23 mouse cellular contexts compared by ENCODE assay signal in the genomic region with DNA sequence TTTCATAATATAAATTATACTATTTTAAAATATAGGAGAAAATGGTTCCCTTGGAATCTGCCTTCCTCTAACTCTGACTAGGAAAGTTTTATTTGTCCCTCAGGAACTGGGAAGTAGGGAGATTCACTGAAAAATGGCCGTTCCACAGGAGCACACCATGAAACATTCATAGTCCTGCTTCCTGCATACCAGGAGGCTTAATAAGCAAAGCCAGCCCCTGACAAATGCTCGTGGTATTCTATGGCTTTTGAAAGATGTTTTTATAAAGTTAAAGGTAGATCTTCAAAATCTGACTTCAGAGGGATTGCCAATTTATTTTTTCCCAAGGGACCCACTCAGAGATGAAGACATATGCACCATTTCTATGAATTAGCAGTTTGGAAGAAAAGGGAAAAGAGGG.
"Had no signal": no experiment of that assay in that cellular context is flagged by ENCODE, and none has a peak within 500 bp of the region (broad histone marks: within the 10 kb centered on the region; RNA-seq: fewer than 3 reads in every experiment).

No protein-coding gene starts in this region.

- H3K4me3 ChIP-seq: gastrocnemius, adult 2 months; heart, adult 2 months; heart, embryonic 13.5 days; heart, embryonic 15.5 days; hindbrain, embryonic 13.5 days; hindbrain, embryonic 15.5 days; kidney, embryonic 15.5 days; layer of hippocampus, adult 2 months; left cerebral cortex, adult 2 months; limb, embryonic 13.5 days; limb, embryonic 15.5 days; liver, embryonic 12.5 days had no signal

- DNase-seq: gastrocnemius, adult 2 months; gastrocnemius, postnatal 14 days; gastrocnemius, postnatal 36 days; heart, adult 11 months; heart, adult 2 months; heart, postnatal 14 days; heart, postnatal 36 days; kidney, adult 11 months; kidney, adult 2 months; kidney, adult 9 months; kidney, postnatal 14 days; kidney, postnatal 4 days; left cerebral cortex, postnatal 4 days had no signal

- H3K36me3 ChIP-seq: heart, embryonic 13.5 days; heart, embryonic 15.5 days; hindbrain, embryonic 13.5 days; hindbrain, embryonic 15.5 days; kidney, embryonic 15.5 days; limb, embryonic 13.5 days; limb, embryonic 15.5 days; liver, embryonic 12.5 days had no signal

- H3K27me3 ChIP-seq: heart, embryonic 13.5 days; heart, embryonic 15.5 days; hindbrain, embryonic 13.5 days; hindbrain, embryonic 15.5 days; kidney, embryonic 15.5 days; limb, embryonic 13.5 days; limb, embryonic 15.5 days; liver, embryonic 12.5 days had no signal
